ENCODE assay signal across 9 mouse cellular contexts in genomic region chr19:32903454-32904108, GRCm38 (mm10).
A peak's percentile ranks its signal among the peaks of the same experiment; 100 is the strongest.
DNase-seq lines count a peak whose midpoint lies in the region.
"Had no signal": no experiment of that assay in that cellular context is flagged by ENCODE, and none has a peak within 500 bp of the region (broad histone marks: within the 10 kb centered on the region; RNA-seq: fewer than 3 reads in every experiment).

No protein-coding gene starts in this region.

- peak; percentile 28 for DNase-seq in layer of hippocampus, adult 9-11 months
- DNase-seq in layer of hippocampus, postnatal 14 days (ENCODE audit: low spot score in 2 of 2): no peak
- peak; percentile 16 for DNase-seq in adrenal gland, postnatal 25 days
- DNase-seq in heart, postnatal 25 days (ENCODE audit: low spot score): peak; percentile 29
- peak; percentile 43 for DNase-seq in mesoderm, embryonic 11.5 days (ENCODE audit: low read depth, low spot score)
- no peak for DNase-seq in frontal cortex, adult 2 months (ENCODE audit: extremely low spot score in 1 of 2, low spot score in 1 of 2)
- no peak for DNase-seq in thymus, adult 18-20 months
- DNase-seq in cerebellum, postnatal 14 days: no peak
- DNase-seq: kidney, postnatal 4 days had no signal

- intact Hi-C loops in heart, postnatal 25 days (cut with DNase I): loop anchor here (10.0 kb wide), 1 partner anchor 149 kb away; the partner anchor contains the start of gene Pten

Comparison
In these comparisons a context has a peak if more than half of its experiments do, and no peak if none do; other contexts are left out.
1. DNase-seq: peak in layer of hippocampus, adult 9-11 months (single experiment), adrenal gland, postnatal 25 days (single experiment), heart, postnatal 25 days (single experiment) and mesoderm, embryonic 11.5 days (single experiment); none in layer of hippocampus, postnatal 14 days (0 of 2), frontal cortex, adult 2 months (0 of 2), thymus, adult 18-20 months (0 of 2) and cerebellum, postnatal 14 days (0 of 2).